Mouse (Mus musculus): Measurements from ENCODE around the gene Cacng1. TPM values are rescaled to one million over a fixed set of nuclear protein-coding genes. Genes with fewer than 3 reads are reported as not detected.

Gene Cacng1
- total and polyA plus RNA-seq, 3 experiments: 0.08 TPM; not detected in 2

DNA sequence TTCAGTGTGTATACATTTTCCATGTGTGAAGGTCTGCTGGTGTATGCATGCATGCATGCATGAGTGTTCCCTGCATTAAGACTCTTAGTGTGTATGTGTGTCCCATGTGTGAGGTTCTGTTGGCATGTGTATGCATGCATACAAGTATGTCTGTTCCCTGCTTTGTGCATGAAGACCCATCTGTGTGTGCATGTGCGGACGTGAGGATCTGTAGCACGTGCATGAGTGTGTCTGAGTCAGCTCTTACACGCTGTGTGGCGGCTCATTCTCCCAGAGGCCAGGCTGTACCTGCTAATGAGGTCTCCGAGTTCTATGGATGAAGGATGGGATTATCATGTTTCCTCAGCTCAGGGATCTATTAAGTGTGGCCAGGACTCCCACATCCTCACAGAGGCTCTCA is 11.3 kb downstream of the Cacng1 start:
- no peak overlapping the region for H3K27ac ChIP-seq
- TF ChIP-seq POLR2A (IDR thresholded peaks at IDR 0.05; ENCODE audit: insufficient read depth, low read depth, low read length) (no peak), CTCF (IDR thresholded peaks at IDR 0.05) (no peak), EP300 (IDR thresholded peaks at IDR 0.05; ENCODE audit: insufficient read depth, low read depth, low read length) (no peak)
- no peak for DNase-seq
- H3K4me1 ChIP-seq (ENCODE audit: control insufficient read depth, insufficient read depth, low read length): peaks cover 4% of the 10 kb centered on the region; the same call in 1 of the 2 replicates
- no peaks in the 10 kb centered on the region for H3K79me2 ChIP-seq (replicated peaks; ENCODE audit: control insufficient read depth, insufficient read depth, low read length)
- no peak overlapping the region for H3K9ac ChIP-seq (ENCODE audit: low read depth, low read length)
- WGBS: 89% methylated on average over 6 of the region's 6 CpGs
- H3K4me3 ChIP-seq: no peak overlapping the region
- intact Hi-C loops (cut with DNase I): no loop called here
- no peaks in the 10 kb centered on the region; the same call in 1 of the 2 replicates for H3K27me3 ChIP-seq (ENCODE audit: control insufficient read depth, insufficient read depth, low read length)
- H3K36me3 ChIP-seq (ENCODE audit: control insufficient read depth, insufficient read depth, low read length): no peaks in the 10 kb centered on the region

- no peaks in the 10 kb centered on the region; the same call in 1 of the 2 replicates for H3K27me3 ChIP-seq (ENCODE audit: control insufficient read depth, insufficient read depth, low read length)
- H3K79me2 ChIP-seq (replicated peaks; ENCODE audit: control insufficient read depth, insufficient read depth, low read length): no peaks in the 10 kb centered on the region
- TF ChIP-seq CTCF (IDR thresholded peaks at IDR 0.05): no peak
- TF ChIP-seq POLR2A (IDR thresholded peaks at IDR 0.05; ENCODE audit: insufficient read depth, low read depth, low read length): peak; percentile 36; the same call in 1 of the 2 replicates
- H3K36me3 ChIP-seq (ENCODE audit: control insufficient read depth, insufficient read depth, low read length): no peaks in the 10 kb centered on the region
- intact Hi-C loops (cut with DNase I): no loop called here
- H3K4me1 ChIP-seq (ENCODE audit: control insufficient read depth, insufficient read depth, low read length): peaks cover 4% of the 10 kb centered on the region; the same call in 1 of the 2 replicates
- no peak overlapping the region; the same call in 1 of the 2 replicates for H3K27ac ChIP-seq
- DNase-seq: peak; percentile 9 to 20
- 33% methylated on average over 27 of the region's 27 CpGs for WGBS
- H3K9ac ChIP-seq (ENCODE audit: low read depth, low read length): peak overlapping the region; percentile 22; the same call in 1 of the 2 replicates
- H3K4me3 ChIP-seq: peak overlapping the region; percentile 8; the same call in 1 of the 2 replicates
These were observed 12.8 kb downstream of the Cacng1 start for GRCm38 (mm10) chr11:107703272-107704134.

GRCm38 (mm10) chr11:107699967-107700366 is 16.4 kb downstream of the Cacng1 start:
- Histone ChIP-seq H3K4me1 (ENCODE audit: control insufficient read depth, insufficient read depth, low read length) (peaks cover 4% of the 10 kb centered on the region; the same call in 1 of the 2 replicates), H3K4me3 (no peak overlapping the region), H3K27me3 (ENCODE audit: control insufficient read depth, insufficient read depth, low read length) (no peaks in the 10 kb centered on the region), H3K36me3 (ENCODE audit: control insufficient read depth, insufficient read depth, low read length) (no peaks in the 10 kb centered on the region), H3K79me2 (replicated peaks; ENCODE audit: control insufficient read depth, insufficient read depth, low read length) (no peaks in the 10 kb centered on the region), H3K9ac (ENCODE audit: low read depth, low read length) (no peak overlapping the region), H3K27ac (no peak overlapping the region)
- intact Hi-C loops (cut with DNase I): no loop called here
- WGBS: 82% methylated on average over 4 of the region's 4 CpGs
- no peak for DNase-seq
- TF ChIP-seq CTCF (IDR thresholded peaks at IDR 0.05) (no peak), EP300 (IDR thresholded peaks at IDR 0.05; ENCODE audit: insufficient read depth, low read depth, low read length) (no peak), POLR2A (IDR thresholded peaks at IDR 0.05; ENCODE audit: insufficient read depth, low read depth, low read length) (no peak)

DNA sequence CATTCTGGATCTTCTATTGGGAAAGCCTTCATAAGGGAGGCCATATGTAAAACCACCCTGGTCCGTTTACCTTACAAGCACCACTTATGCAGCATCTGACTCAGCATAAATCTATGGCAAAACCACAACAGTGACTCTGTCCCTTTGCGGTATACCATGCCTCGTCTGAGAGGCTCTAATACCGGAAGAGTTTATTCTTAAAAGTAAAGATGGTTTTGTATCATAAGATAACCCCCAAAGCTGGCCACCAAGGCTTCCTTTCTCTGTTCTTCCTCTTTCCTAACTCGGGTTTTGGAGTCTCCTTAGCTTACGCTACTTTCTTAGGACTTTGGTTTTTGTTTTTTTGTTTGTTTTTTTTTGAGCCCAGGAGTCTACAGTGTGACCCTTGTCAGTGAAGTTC is 23.0 kb downstream of the Cacng1 start:
- 74% methylated on average over 6 of the region's 6 CpGs for WGBS
- no peak for DNase-seq
- H3K9ac ChIP-seq (ENCODE audit: low read depth, low read length): no peak overlapping the region
- H3K27ac ChIP-seq: no peak overlapping the region
- no peaks in the 10 kb centered on the region for H3K4me1 ChIP-seq (ENCODE audit: control insufficient read depth, insufficient read depth, low read length)
- no peaks in the 10 kb centered on the region for H3K27me3 ChIP-seq (ENCODE audit: control insufficient read depth, insufficient read depth, low read length)
- no peaks in the 10 kb centered on the region for H3K79me2 ChIP-seq (replicated peaks; ENCODE audit: control insufficient read depth, insufficient read depth, low read length)
- intact Hi-C loops (cut with DNase I): no loop called here
- no peaks in the 10 kb centered on the region for H3K36me3 ChIP-seq (ENCODE audit: control insufficient read depth, insufficient read depth, low read length)
- TF ChIP-seq POLR2A (IDR thresholded peaks at IDR 0.05; ENCODE audit: insufficient read depth, low read depth, low read length): no peak
- no peak for TF ChIP-seq EP300 (IDR thresholded peaks at IDR 0.05; ENCODE audit: insufficient read depth, low read depth, low read length)
- TF ChIP-seq CTCF (IDR thresholded peaks at IDR 0.05): no peak
- no peak overlapping the region for H3K4me3 ChIP-seq

- DNase-seq: no peak
These were observed 24.8 kb downstream of the Cacng1 start for GRCm38 (mm10) chr11:107691569-107691968.

GRCm38 (mm10) chr11:107688480-107688879 is 27.8 kb downstream of the Cacng1 start:
- DNase-seq: no peak
- intact Hi-C loops (cut with DNase I): no loop called here
- no peaks in the 10 kb centered on the region for H3K79me2 ChIP-seq (replicated peaks; ENCODE audit: control insufficient read depth, insufficient read depth, low read length)
- WGBS: 95% methylated on average over 10 of the region's 10 CpGs
- no peak overlapping the region for H3K27ac ChIP-seq
- H3K4me3 ChIP-seq: no peak overlapping the region
- H3K27me3 ChIP-seq (ENCODE audit: control insufficient read depth, insufficient read depth, low read length): no peaks in the 10 kb centered on the region
- H3K36me3 ChIP-seq (ENCODE audit: control insufficient read depth, insufficient read depth, low read length): no peaks in the 10 kb centered on the region
- no peak for TF ChIP-seq EP300 (IDR thresholded peaks at IDR 0.05; ENCODE audit: insufficient read depth, low read depth, low read length)
- H3K4me1 ChIP-seq (ENCODE audit: control insufficient read depth, insufficient read depth, low read length): no peaks in the 10 kb centered on the region
- H3K9ac ChIP-seq (ENCODE audit: low read depth, low read length): no peak overlapping the region

More at GRCm38 (mm10) chr11:107691569-107691968, 24.8 kb downstream of the Cacng1 start:
- H3K27me3 ChIP-seq (ENCODE audit: control insufficient read depth, insufficient read depth, low read length): no peaks in the 10 kb centered on the region
- H3K36me3 ChIP-seq (ENCODE audit: control insufficient read depth, insufficient read depth, low read length): no peaks in the 10 kb centered on the region
- no peaks in the 10 kb centered on the region for H3K79me2 ChIP-seq (replicated peaks; ENCODE audit: control insufficient read depth, insufficient read depth, low read length)
- WGBS: 32% methylated on average over 8 of the region's 8 CpGs
- H3K4me3 ChIP-seq: no peak overlapping the region
- no peaks in the 10 kb centered on the region for H3K4me1 ChIP-seq (ENCODE audit: control insufficient read depth, insufficient read depth, low read length)
- intact Hi-C loops (cut with DNase I): no loop called here
- no peak overlapping the region for H3K9ac ChIP-seq (ENCODE audit: low read depth, low read length)
- no peak overlapping the region for H3K27ac ChIP-seq
- no peak for TF ChIP-seq POLR2A (IDR thresholded peaks at IDR 0.05; ENCODE audit: insufficient read depth, low read depth, low read length)
- TF ChIP-seq CTCF (IDR thresholded peaks at IDR 0.05): no peak
- no peak for TF ChIP-seq EP300 (IDR thresholded peaks at IDR 0.05; ENCODE audit: insufficient read depth, low read depth, low read length)
